Mouse (Mus musculus) E14TG2a.4 (cell line): ENCODE results near the gene Tmem138.

Experiments used
- H3K27me3 ChIP-seq: 2 replicates; pipeline ENCODE4 v1.6.1; 2014; ENCODE audit warnings: low read length, control low read depth; ENCODE audit not compliant: insufficient read depth
- H3K36me3 ChIP-seq: 2 replicates; pipeline ENCODE4 v1.6.1; 2014; ENCODE audit warnings: low read length, control low read depth; ENCODE audit not compliant: insufficient read depth
- H3K4me1 ChIP-seq: replicated peaks from 2 replicates; pipeline ENCODE4 v1.6.1; 2014; ENCODE audit warnings: low read depth, low read length, control low read depth
- H3K4me3 ChIP-seq: replicated peaks from 2 replicates; pipeline ENCODE4 v1.5.1; 2014; ENCODE audit warnings: mild to moderate bottlenecking, low read length
- H3K9me3 ChIP-seq: 2 replicates; pipeline ENCODE4 v1.6.1; 2014; ENCODE audit warnings: low read length, control low read depth
- CTCF ChIP-seq: conservative IDR thresholded peaks from 2 replicates; pipeline ENCODE4 v1.5.1; 2014; ENCODE audit warnings: low read length
- NANOG ChIP-seq: IDR thresholded peaks from 2 replicates; pipeline ENCODE4 v1.6.1; 2014; ENCODE audit warnings: borderline replicate concordance, low read length, mixed read lengths
- POU5F1 ChIP-seq: IDR thresholded peaks from 2 replicates; pipeline ENCODE4 v1.6.1; 2014; ENCODE audit warnings: low read length, borderline replicate concordance

Gene Tmem138

GRCm38 (mm10) chr19:10525106-10525901 lies 51.9 kb downstream of the Tmem138 start, which contains the start of gene Cpsf7:
TSS of gene Cpsf7 (plus strand) at chr19:10525266.
- Histone ChIP-seq H3K36me3 (peaks cover 41% of the 10 kb centered on the region), H3K9me3 (no peaks in the 10 kb centered on the region), H3K4me1 (peaks cover 31% of the 10 kb centered on the region), H3K27me3 (no peaks in the 10 kb centered on the region), H3K4me3 (peak within 1 kb of the TSS; percentile 95)
- no peak for TF ChIP-seq POU5F1
- TF ChIP-seq CTCF = no peak
- no peak for TF ChIP-seq NANOG

- TF ChIP-seq NANOG (no peak), CTCF (no peak), POU5F1 (no peak)
- no peaks in the 10 kb centered on the region for H3K27me3 ChIP-seq
- no peaks in the 10 kb centered on the region for H3K9me3 ChIP-seq
- H3K4me1 ChIP-seq = peaks cover 31% of the 10 kb centered on the region
- peaks cover 39% of the 10 kb centered on the region for H3K36me3 ChIP-seq
- peak overlapping the region; percentile 95 for H3K4me3 ChIP-seq
Observed at GRCm38 (mm10) chr19:10524784-10525105, 52.4 kb downstream of the Tmem138 start.

- peaks cover 33% of the 10 kb centered on the region for H3K36me3 ChIP-seq
- H3K4me1 ChIP-seq = peaks cover 31% of the 10 kb centered on the region
- H3K4me3 ChIP-seq = peak overlapping the region; percentile 95; the same call in 1 of the 2 replicates
- no peaks in the 10 kb centered on the region for H3K9me3 ChIP-seq
- H3K27me3 ChIP-seq = no peaks in the 10 kb centered on the region
- TF ChIP-seq POU5F1 (no peak), CTCF (no peak), NANOG (no peak)
Observed at GRCm38 (mm10) chr19:10523483-10524080, 53.6 kb downstream of the Tmem138 start.

- Histone ChIP-seq H3K36me3 (peaks cover 30% of the 10 kb centered on the region), H3K9me3 (no peaks in the 10 kb centered on the region), H3K4me3 (no peak overlapping the region), H3K27me3 (no peaks in the 10 kb centered on the region), H3K4me1 (peaks cover 25% of the 10 kb centered on the region)
- no peak for TF ChIP-seq NANOG
- TF ChIP-seq POU5F1 = no peak
- no peak for TF ChIP-seq CTCF
Observed at GRCm38 (mm10) chr19:10521926-10522325, 55.2 kb downstream of the Tmem138 start.
